Mouse (Mus musculus) WW6 (cell line): ENCODE measurements at regions not wholly inside any gene's neighbourhood (a gene's known extent, or its start where the extent isn't known, plus 50 kb on each side); places are given as distances from the start of the nearest gene placed in this dataset.
A peak's percentile ranks its signal among the peaks of the same experiment; 100 is the strongest.
"Not testable (repeated sequence)": the region's sequence is repeated elsewhere in the genome, so short reads cannot be mapped to it uniquely, and the experiment has no call there.

Experiments used
- DNase-seq: peaks from one replicate; pipeline ENCODE4 v3.0.0-alpha.2; 2013; ENCODE audit warnings: low read depth, low spot score

GRCm38 (mm10) chr17:16926200-16926599, 137.7 kb upstream of the Zfp960 start:
- no peak for DNase-seq

- DNase-seq = peak; percentile 71
These were observed 112.6 kb upstream of the Zfp960 start for GRCm38 (mm10) chr17:16951092-16952016.

- not testable (repeated sequence) for DNase-seq
These were observed 111.8 kb upstream of the Zfp960 start for GRCm38 (mm10) chr17:16952146-16952545.

GRCm38 (mm10) chr17:16997241-16997640, 66.7 kb upstream of the Zfp960 start:
- peak; percentile 20 for DNase-seq

- DNase-seq = peak; percentile 74
These were observed 59.2 kb upstream of the Zfp960 start for GRCm38 (mm10) chr17:17004632-17005265.

GRCm38 (mm10) chr17:17005267-17005666, 58.6 kb upstream of the Zfp960 start:
- DNase-seq = not testable (repeated sequence)
